Mouse (Mus musculus) myocyte (in vitro differentiated cells): ENCODE measurements around the gene Cxcl9.

ENCODE experiments used
- CEBPB ChIP-seq: IDR thresholded peaks from 2 replicates; pipeline ENCODE4 v1.6.1; 2011; ENCODE audit warnings: mild to moderate bottlenecking, moderate library complexity; ENCODE audit not compliant: poor library complexity, insufficient read depth, severe bottlenecking
- E2F4 ChIP-seq: IDR thresholded peaks from one replicate; pipeline ENCODE4 v1.6.1; 2011; ENCODE audit warnings: mild to moderate bottlenecking, control low read depth, moderate library complexity; ENCODE audit not compliant: insufficient read depth
- MAX ChIP-seq: IDR thresholded peaks from one replicate; pipeline ENCODE4 v1.6.1; 2011; ENCODE audit warnings: low read depth, mild to moderate bottlenecking, control low read depth
- POLR2A ChIP-seq: IDR thresholded peaks from one replicate; pipeline ENCODE4 v1.6.1; 2011; ENCODE audit warnings: low read depth, mild to moderate bottlenecking, control low read depth, moderate library complexity; ENCODE audit not compliant: insufficient read length
- TCF12 ChIP-seq: IDR thresholded peaks from one replicate; pipeline ENCODE4 v1.6.1; 2011; ENCODE audit warnings: mild to moderate bottlenecking, control low read depth; ENCODE audit not compliant: poor library complexity, insufficient read depth, severe bottlenecking
- USF1 ChIP-seq: IDR thresholded peaks from one replicate; pipeline ENCODE4 v1.6.1; 2011; ENCODE audit warnings: low read depth, mild to moderate bottlenecking, control low read depth, moderate library complexity

DNA sequence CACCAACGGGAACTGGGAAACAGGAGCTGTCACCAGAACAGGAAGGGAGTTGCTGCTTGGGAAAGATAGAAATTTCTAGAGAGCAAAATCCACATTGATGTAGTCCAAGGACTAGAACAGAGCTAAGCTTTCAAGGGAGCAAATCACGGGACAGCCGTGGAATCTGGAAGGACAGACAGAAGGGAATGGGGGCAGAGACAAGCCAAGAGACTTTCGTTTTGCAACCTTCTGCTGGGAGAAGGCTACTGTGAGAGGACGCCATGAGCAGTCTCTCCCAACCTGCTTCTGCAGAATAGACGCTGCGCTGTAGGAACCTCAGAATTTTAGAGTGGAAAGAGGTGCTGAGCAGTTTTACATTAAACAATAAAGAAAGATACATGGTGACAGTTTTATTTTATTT lies 21.9 kb upstream of the Cxcl9 start:
- TF ChIP-seq USF1 = no peak
- TF ChIP-seq CEBPB = no peak
- TF ChIP-seq POLR2A = no peak
- TF ChIP-seq MAX = no peak
- no peak for TF ChIP-seq E2F4
- TF ChIP-seq TCF12 = no peak
